Mouse (Mus musculus) adipocyte (in vitro differentiated cells): ENCODE results near the gene Coro2a.

ENCODE experiments used
- DNase-seq: peaks from one replicate; pipeline ENCODE4 v3.0.0-alpha.2; 2016; ENCODE audit warnings: low spot score

Coro2a gene

DNA sequence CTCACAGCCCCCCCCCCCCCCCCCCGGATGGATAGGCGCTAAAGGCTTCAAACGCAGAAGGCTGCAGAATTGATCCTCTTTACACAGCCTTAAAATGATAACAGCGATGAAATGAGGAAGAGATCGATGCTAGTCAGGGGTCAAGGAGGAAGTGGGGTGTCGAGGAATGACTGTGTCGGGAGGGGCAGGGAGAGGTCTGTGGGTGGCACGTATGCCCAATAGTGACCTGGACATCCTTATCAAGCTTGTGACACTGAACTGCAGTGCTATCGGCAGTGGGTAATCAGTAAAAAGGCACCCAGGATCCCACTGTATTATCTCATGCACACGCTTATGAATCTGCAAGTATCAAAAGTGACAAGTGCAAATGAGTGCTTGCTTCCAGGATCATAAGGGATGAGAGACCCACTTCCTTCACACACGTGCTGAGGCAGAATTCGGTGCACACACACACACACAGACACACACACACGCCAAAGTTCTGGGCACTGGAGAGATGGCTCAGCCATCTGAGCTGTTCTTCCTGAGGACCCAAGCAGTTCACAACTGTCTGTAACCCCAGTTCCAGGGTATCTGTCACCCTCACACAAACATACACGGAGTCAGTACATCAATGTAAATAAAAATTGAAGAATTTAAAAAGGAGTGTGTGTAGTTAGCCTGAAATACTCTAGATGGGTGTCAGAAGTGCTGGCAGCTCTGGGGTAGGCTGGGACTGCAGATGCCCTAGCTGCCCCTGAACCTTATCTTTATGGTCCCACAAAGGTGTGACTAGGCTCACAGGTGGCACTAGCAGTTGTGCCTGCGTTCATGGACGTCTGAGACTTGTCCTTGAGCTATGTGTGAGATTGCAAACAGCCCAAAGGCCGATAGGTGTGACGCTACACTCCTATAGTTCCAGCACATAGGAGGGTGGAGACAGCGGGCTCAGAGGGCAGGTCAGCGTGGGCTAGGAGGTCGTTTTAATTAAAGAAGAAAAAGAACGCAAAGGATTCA is 43.0 kb downstream of the Coro2a start:
- no peak for DNase-seq

- DNase-seq = no peak
Observed at GRCm38 (mm10) chr4:46556933-46557332, 45.1 kb downstream of the Coro2a start.

DNA sequence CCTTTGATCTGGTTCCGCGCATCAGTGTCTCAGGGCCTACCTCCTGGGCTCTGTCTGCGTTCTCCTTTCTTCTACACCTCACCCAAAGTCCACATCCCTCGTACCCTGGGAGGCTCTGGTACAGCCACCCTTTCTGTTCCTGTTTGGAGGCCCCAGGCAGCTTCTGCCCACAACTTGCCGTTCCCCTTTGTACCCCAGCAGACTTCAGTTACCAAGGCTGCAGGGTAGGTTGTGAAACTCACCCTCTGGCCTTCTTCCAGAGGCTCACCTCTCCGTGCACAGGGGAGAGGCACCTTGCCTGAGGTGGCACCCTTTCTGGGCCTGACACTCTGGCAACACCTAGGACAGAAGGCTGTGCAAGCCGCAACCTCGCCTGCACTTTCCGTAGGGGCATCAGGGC is 46.2 kb downstream of the Coro2a start:
- DNase-seq = no peak

DNA sequence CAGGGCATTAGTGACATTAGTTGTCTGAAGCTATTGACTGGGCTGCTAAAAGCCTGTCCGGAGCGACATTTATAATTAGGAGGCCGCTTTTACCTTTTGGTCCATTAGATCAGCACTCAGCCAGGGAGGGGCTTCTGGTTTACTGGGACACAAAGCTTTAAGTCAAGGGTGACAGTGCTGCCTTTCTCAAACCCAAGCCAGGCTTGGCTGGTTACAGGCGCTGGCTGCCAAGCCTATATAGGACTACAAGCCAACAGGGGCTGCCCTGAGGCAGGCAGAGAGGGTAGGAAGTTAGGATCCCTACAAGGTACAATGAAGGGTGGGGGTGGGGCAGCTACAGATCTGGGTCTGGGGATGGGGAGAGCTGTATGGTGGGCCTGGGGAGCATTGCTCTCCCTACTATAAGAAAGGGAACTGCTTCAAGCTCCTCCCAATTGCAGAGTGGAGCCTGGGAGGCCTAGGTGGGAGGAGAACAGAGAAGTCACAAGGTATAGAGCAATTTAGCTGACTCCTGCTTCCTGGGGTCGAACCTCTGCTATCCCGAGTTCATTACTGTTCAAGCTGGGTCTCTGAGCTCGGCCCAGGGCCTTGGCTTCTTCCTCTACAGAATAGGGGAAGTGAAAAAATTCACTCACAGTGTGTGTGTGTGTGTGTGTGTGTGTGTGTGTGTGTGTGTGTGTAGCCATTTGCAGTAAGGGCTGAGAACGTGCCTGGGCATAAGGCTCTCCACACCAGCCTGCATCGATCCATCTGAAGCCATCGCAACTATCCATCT is 47.5 kb downstream of the Coro2a start:
- DNase-seq = peak; percentile 21

DNA sequence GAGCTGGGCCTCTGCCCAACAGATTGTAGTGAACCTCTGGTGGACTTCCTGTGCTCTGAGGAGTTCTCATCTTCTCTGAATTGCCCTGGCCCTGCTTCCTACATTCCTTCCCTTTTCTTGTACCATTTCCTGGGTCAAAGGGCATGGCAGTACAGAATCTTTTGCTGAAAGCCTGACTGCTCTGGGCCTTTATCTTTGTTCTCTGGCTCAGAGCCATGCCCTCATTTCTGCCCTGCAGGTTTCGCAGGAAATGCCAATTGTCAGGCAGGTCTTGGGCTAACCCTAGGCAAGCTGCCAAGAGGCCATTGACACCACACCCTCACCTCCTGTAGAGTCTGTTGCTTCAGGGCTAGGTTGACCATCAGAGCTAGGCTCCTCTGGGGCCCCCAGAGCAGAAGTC is 48.1 kb downstream of the Coro2a start:
- peak; percentile 73 for DNase-seq

GRCm38 (mm10) chr4:46550406-46550805 is 51.6 kb downstream of the Coro2a start:
- DNase-seq = no peak

GRCm38 (mm10) chr4:46549979-46550378 is 52.0 kb downstream of the Coro2a start:
- DNase-seq = no peak

GRCm38 (mm10) chr4:46546709-46547108 is 55.3 kb downstream of the Coro2a start:
- no peak for DNase-seq

DNA sequence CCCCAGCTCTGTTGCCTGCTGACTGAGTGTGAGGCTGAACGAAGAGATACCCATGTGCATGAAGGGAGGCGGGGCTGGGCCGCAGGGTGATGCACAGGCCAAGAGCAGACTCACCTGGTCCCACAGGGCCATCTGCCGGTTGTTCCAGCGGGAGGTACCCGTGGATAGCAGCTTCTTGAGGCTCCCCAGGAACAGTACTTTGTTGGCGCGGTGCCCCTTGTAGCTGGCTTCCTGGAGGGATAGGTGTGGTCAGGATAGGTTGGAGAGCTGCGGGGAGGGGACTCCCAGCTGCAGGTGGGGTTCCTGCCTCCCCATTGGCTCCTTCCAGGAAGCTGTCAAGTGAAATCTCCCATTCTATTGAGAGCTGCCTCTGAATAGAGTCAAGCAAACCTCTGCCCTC is 56.5 kb downstream of the Coro2a start:
- DNase-seq = no peak

- DNase-seq = no peak
Observed at GRCm38 (mm10) chr4:46544313-46544712, 57.7 kb downstream of the Coro2a start.

DNA sequence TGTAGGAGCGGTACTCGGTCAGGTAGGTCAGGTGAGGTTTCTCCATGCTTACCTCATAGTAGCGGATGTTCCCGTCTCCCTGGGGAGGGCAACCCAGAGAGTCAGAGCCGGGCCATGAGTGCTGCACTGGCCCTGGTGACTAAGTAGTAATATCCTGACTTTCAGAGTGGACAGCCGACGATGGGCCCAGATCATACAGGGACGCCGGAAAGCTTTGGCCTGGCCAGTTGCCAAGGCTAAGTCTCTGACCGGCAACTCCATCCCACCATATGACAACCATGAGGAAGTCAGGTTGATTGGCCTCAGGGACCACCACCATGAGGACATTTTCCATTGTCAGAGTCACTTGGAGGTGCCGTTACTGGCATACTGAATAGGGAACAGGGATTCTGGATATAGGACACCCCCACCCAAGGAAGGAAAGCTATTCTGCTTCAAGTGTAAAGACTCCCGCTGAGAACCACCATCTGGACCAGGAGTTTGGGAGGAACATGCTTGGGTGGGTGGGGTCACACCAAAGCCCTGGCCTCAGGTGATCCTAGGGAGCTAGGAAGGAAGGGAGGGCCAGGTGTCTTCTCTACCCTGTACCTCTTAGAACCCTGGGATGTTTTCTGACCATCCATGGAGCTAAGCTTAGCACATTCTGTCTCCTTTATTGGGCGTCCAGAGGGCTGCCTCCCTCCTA is 58.5 kb downstream of the Coro2a start:
- DNase-seq = no peak

DNA sequence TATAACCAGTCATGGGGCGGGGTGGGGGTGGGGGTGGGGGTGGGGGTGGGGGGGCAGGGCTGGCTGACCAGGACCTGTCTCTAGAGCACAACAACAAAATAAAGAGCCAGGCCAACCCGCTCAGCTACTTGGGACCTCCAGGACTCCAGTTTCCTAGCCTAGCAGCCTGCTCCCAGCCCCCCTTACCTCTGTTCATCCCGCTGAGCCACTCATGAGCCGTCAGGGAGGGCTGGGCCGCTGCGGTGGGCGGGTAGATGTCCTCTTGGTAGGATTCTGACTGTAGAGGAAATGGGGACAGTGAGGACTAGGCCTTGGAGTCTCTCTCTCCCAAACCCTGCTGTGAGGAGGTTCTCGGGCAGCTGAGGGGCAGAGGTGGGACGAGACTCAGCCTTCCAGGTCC is 60.3 kb downstream of the Coro2a start:
- DNase-seq = no peak

- DNase-seq = no peak
Observed at GRCm38 (mm10) chr4:46539167-46539566, 62.8 kb downstream of the Coro2a start.

DNA sequence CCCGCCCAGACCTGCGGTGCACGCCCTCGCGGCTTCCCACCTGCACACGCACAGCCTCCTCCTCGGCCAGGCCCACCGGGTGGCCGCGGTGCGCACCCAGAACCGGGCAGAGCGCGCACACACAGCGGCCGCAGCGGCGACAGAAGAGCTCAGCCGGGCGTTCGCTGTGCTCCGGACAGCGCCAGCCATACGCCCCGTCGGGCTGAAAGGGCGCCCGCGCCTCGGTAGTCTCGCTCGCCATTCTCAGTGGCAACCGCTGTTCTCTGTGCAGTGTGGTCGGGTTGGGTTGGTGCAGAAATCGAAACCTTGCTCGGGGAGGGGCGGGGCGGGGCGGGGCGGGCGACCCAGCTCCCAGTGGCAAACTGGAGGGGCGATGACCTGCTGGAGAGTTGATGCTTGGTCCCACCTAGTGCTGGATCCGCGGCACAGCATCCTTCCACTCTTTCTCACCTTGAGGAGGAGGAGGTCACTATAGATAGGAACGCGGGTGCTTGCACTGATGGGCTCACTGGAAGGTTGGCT is 66.1 kb downstream of the Coro2a start, which contains the start of gene Trim14:
TSS of gene Trim14 (minus strand) at position 302 of the 522 bp plus-strand sequence.
- no peak for DNase-seq

GRCm38 (mm10) chr4:46535094-46535830 is 66.7 kb downstream of the Coro2a start:
- DNase-seq = no peak

- no peak for DNase-seq
Observed at GRCm38 (mm10) chr4:46533934-46534720, 67.9 kb downstream of the Coro2a start.

GRCm38 (mm10) chr4:46532926-46533325 is 69.1 kb downstream of the Coro2a start:
- DNase-seq = peak; percentile 70

DNA sequence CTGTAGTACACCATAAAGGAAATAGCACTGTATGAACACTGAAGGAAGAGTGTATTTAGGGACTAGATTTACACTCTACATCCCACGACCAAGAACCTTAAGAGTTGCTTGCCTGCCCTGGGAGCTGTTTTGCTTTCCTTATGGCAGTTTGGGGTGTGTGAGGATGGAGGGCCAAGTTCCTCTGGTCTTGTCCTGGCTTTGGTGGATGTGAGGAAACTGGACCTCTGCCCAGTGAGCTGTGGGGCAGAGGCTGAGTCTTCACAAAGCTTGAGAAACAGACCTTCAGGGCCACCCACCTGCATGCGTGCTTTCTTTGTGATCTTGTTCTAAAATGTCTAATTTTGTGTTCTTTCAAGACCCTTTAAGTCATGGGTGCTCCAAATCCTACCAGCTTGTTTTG is 69.5 kb downstream of the Coro2a start:
- peak; percentile 76 for DNase-seq

DNA sequence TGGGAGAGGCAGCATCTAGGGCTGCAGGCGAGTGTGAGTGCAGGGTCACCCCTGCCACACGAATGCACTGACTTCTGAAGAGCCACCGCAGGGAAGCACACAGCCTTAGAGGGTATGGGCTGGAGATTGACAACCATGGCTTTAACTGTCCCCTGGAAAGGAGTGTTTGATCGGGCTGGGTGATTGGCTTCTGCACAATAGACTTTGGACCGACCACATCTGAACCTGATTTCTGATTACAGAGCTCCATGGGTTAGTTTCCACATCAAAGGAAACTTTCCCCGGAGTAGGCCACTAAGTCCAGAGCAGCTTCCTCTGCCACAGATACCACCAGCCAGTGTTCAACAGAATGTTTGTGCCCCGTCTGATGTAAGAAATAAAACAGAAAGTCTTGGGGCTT is 72.3 kb downstream of the Coro2a start:
- no peak for DNase-seq

GRCm38 (mm10) chr4:46527558-46527926 is 74.5 kb downstream of the Coro2a start:
- DNase-seq = no peak
